Mouse (Mus musculus): Measurements from ENCODE around the gene Actr6. TPM values are rescaled to one million over a fixed set of nuclear protein-coding genes. Genes with fewer than 3 reads are reported as not detected.
"Not testable (repeated sequence)": the region's sequence is repeated elsewhere in the genome, so short reads cannot be mapped to it uniquely, and the experiment has no call there.

The Actr6 gene
- polyA plus RNA-seq, 1 experiment from 2014 or later: 58.4 TPM

DNA sequence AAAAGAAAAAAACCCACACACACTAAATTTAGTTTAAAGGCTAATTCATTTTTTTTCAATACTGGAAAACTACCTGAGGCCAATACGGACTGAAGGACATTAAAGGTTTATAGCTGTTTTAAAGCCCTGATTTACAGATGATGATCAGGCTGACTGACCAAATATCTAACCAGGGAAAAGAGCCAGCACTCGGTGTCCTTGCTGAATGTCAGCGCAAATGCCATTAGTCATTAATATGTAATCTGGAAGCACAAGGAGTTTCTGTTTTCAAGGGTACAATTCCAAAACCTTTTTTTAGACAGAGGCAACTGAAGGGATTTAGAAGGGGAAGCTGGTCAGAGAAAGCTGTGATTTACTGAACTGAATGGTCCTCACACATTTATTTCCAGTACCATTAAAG is 11.3 kb downstream of the Actr6 start:
- no peaks in the 10 kb centered on the region for H3K4me1 ChIP-seq (replicated peaks; ENCODE audit: control insufficient read depth, insufficient read depth, low read length)
- no peak for DNase-seq (ENCODE audit: low spot score)
- no peak overlapping the region for H3K27ac ChIP-seq
- H3K4me3 ChIP-seq (replicated peaks; ENCODE audit: low read length): no peak overlapping the region
- no peak overlapping the region for H3K4me2 ChIP-seq (replicated peaks)
- H3K36me3 ChIP-seq (replicated peaks; ENCODE audit: control insufficient read depth, insufficient read depth): peaks cover 46% of the 10 kb centered on the region
- no peak for ATAC-seq (ENCODE audit: low FRiP score)
- WGBS: 97% methylated on average over 3 of the region's 3 CpGs
- H3K9me3 ChIP-seq (ENCODE audit: control insufficient read depth, low read length): no peaks in the 10 kb centered on the region
- H3K27me3 ChIP-seq (ENCODE audit: control insufficient read depth, insufficient read depth, low read length): no peaks in the 10 kb centered on the region
- H3K9ac ChIP-seq: no peak overlapping the region

GRCm38 (mm10) chr10:89720252-89720651 is 11.8 kb downstream of the Actr6 start:
- Histone ChIP-seq H3K4me1 (replicated peaks; ENCODE audit: control insufficient read depth, insufficient read depth, low read length) (no peaks in the 10 kb centered on the region), H3K9me3 (ENCODE audit: control insufficient read depth, low read length) (no peaks in the 10 kb centered on the region), H3K27ac (no peak overlapping the region), H3K9ac (no peak overlapping the region), H3K4me2 (replicated peaks) (no peak overlapping the region), H3K36me3 (replicated peaks; ENCODE audit: control insufficient read depth, insufficient read depth) (peaks cover 46% of the 10 kb centered on the region), H3K27me3 (ENCODE audit: control insufficient read depth, insufficient read depth, low read length) (no peaks in the 10 kb centered on the region), H3K4me3 (replicated peaks; ENCODE audit: low read length) (no peak overlapping the region)
- ATAC-seq (ENCODE audit: low FRiP score): no peak
- DNase-seq (ENCODE audit: low spot score): no peak

- WGBS: 91% methylated on average over 10 of the region's 10 CpGs
- no peaks in the 10 kb centered on the region for H3K9me3 ChIP-seq (ENCODE audit: control insufficient read depth, low read length)
- no peak overlapping the region for H3K4me2 ChIP-seq (replicated peaks)
- H3K4me1 ChIP-seq (replicated peaks; ENCODE audit: control insufficient read depth, insufficient read depth, low read length): no peaks in the 10 kb centered on the region
- H3K4me3 ChIP-seq (replicated peaks; ENCODE audit: low read length): no peak overlapping the region
- H3K9ac ChIP-seq: no peak overlapping the region
- no peak overlapping the region for H3K27ac ChIP-seq
- no peak for DNase-seq (ENCODE audit: low spot score)
- no peak for ATAC-seq (ENCODE audit: low FRiP score)
- no peaks in the 10 kb centered on the region for H3K27me3 ChIP-seq (ENCODE audit: control insufficient read depth, insufficient read depth, low read length)
- peaks cover 58% of the 10 kb centered on the region for H3K36me3 ChIP-seq (replicated peaks; ENCODE audit: control insufficient read depth, insufficient read depth)
These were observed 17.2 kb downstream of the Actr6 start for GRCm38 (mm10) chr10:89714910-89715309.

- no peaks in the 10 kb centered on the region for H3K27me3 ChIP-seq (ENCODE audit: control insufficient read depth, insufficient read depth, low read length)
- 30% methylated on average over 10 of the region's 10 CpGs for WGBS
- no peak for ATAC-seq (ENCODE audit: low FRiP score)
- peaks cover 23% of the 10 kb centered on the region for H3K36me3 ChIP-seq (replicated peaks; ENCODE audit: control insufficient read depth, insufficient read depth)
- no peaks in the 10 kb centered on the region for H3K9me3 ChIP-seq (ENCODE audit: control insufficient read depth, low read length)
- H3K4me2 ChIP-seq (replicated peaks): no peak overlapping the region
- no peaks in the 10 kb centered on the region for H3K4me1 ChIP-seq (replicated peaks; ENCODE audit: control insufficient read depth, insufficient read depth, low read length)
- H3K9ac ChIP-seq: no peak overlapping the region
- DNase-seq (ENCODE audit: low spot score): no peak
- H3K27ac ChIP-seq: no peak overlapping the region
- H3K4me3 ChIP-seq (replicated peaks; ENCODE audit: low read length): no peak overlapping the region
These were observed 23.4 kb downstream of the Actr6 start for GRCm38 (mm10) chr10:89708720-89709119.

DNA sequence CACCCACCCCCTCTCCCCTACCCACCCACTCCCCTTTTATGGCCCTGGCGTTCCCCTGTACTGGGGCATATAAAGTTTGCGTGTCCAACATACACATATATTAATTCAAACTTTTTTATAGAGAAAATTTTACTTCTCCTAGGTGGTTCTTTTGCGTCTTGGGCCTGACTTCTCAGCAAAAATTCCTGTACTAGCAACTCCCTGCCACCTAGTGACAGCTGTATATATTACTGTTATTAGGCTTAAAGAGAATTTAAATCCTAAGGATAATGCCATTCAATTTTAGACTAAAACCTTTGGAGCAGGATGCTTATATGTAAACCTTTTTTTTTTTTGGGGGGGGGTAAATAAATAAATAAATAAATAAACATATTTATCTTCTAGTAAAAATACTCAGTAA is 24.7 kb downstream of the Actr6 start:
- H3K36me3 ChIP-seq (replicated peaks; ENCODE audit: control insufficient read depth, insufficient read depth): peaks cover 10% of the 10 kb centered on the region
- H3K27me3 ChIP-seq (ENCODE audit: control insufficient read depth, insufficient read depth, low read length): no peaks in the 10 kb centered on the region
- no peak overlapping the region for H3K27ac ChIP-seq
- 84% methylated on average over 3 of the region's 3 CpGs for WGBS
- ATAC-seq (ENCODE audit: low FRiP score) (no peak), DNase-seq (ENCODE audit: low spot score) (no peak)
- no peak overlapping the region for H3K4me2 ChIP-seq (replicated peaks)
- no peak overlapping the region for H3K9ac ChIP-seq
- no peaks in the 10 kb centered on the region for H3K9me3 ChIP-seq (ENCODE audit: control insufficient read depth, low read length)
- no peak overlapping the region for H3K4me3 ChIP-seq (replicated peaks; ENCODE audit: low read length)
- H3K4me1 ChIP-seq (replicated peaks; ENCODE audit: control insufficient read depth, insufficient read depth, low read length): no peaks in the 10 kb centered on the region

- Histone ChIP-seq H3K9me3 (ENCODE audit: control insufficient read depth, low read length) (no peaks in the 10 kb centered on the region), H3K27ac (no peak overlapping the region), H3K9ac (no peak overlapping the region), H3K36me3 (replicated peaks; ENCODE audit: control insufficient read depth, insufficient read depth) (no peaks in the 10 kb centered on the region), H3K4me2 (replicated peaks) (no peak overlapping the region), H3K4me3 (replicated peaks; ENCODE audit: low read length) (no peak overlapping the region), H3K4me1 (replicated peaks; ENCODE audit: control insufficient read depth, insufficient read depth, low read length) (no peaks in the 10 kb centered on the region), H3K27me3 (ENCODE audit: control insufficient read depth, insufficient read depth, low read length) (no peaks in the 10 kb centered on the region)
- ATAC-seq (ENCODE audit: low FRiP score): no peak
- WGBS: 55% methylated on average over 5 of the region's 5 CpGs
- DNase-seq (ENCODE audit: low spot score): no peak
These were observed 29.1 kb downstream of the Actr6 start for GRCm38 (mm10) chr10:89703042-89703441.

GRCm38 (mm10) chr10:89697956-89698355 is 34.1 kb downstream of the Actr6 start:
- Histone ChIP-seq H3K4me3 (replicated peaks; ENCODE audit: low read length) (no peak overlapping the region), H3K9ac (no peak overlapping the region), H3K4me2 (replicated peaks) (no peak overlapping the region), H3K4me1 (replicated peaks; ENCODE audit: control insufficient read depth, insufficient read depth, low read length) (no peaks in the 10 kb centered on the region), H3K36me3 (replicated peaks; ENCODE audit: control insufficient read depth, insufficient read depth) (no peaks in the 10 kb centered on the region), H3K27me3 (ENCODE audit: control insufficient read depth, insufficient read depth, low read length) (no peaks in the 10 kb centered on the region), H3K9me3 (ENCODE audit: control insufficient read depth, low read length) (no peaks in the 10 kb centered on the region), H3K27ac (no peak overlapping the region)
- DNase-seq (ENCODE audit: low spot score) (no peak), ATAC-seq (ENCODE audit: low FRiP score) (no peak)
- WGBS: 95% methylated on average over 3 of the region's 3 CpGs

- H3K4me3 ChIP-seq (replicated peaks; ENCODE audit: low read length): not testable (repeated sequence)
These were observed 35.8 kb downstream of the Actr6 start for GRCm38 (mm10) chr10:89696270-89696669.

GRCm38 (mm10) chr10:89695194-89695911 is 36.7 kb downstream of the Actr6 start:
- 85% methylated on average over 20 of the region's 20 CpGs for WGBS

More at GRCm38 (mm10) chr10:89696270-89696669, 35.8 kb downstream of the Actr6 start:
- H3K27me3 ChIP-seq (ENCODE audit: control insufficient read depth, insufficient read depth, low read length); H3K9me3 ChIP-seq (ENCODE audit: control insufficient read depth, low read length); DNase-seq (ENCODE audit: low spot score); H3K27ac ChIP-seq; H3K36me3 ChIP-seq (replicated peaks; ENCODE audit: control insufficient read depth, insufficient read depth); H3K4me1 ChIP-seq (replicated peaks; ENCODE audit: control insufficient read depth, insufficient read depth, low read length); ATAC-seq (ENCODE audit: low FRiP score); H3K9ac ChIP-seq; H3K4me2 ChIP-seq (replicated peaks): not testable (repeated sequence)
- WGBS: 73% methylated on average over 2 of the region's 2 CpGs

GRCm38 (mm10) chr10:89690021-89690420 is 42.1 kb downstream of the Actr6 start:
- peaks cover 8% of the 10 kb centered on the region for H3K4me1 ChIP-seq (replicated peaks; ENCODE audit: control insufficient read depth, insufficient read depth, low read length)
- WGBS: 74% methylated on average over 8 of the region's 8 CpGs
- H3K36me3 ChIP-seq (replicated peaks; ENCODE audit: control insufficient read depth, insufficient read depth): no peaks in the 10 kb centered on the region; the same call in 1 of the 2 replicates
- no peak overlapping the region for H3K9ac ChIP-seq
- H3K27me3 ChIP-seq (ENCODE audit: control insufficient read depth, insufficient read depth, low read length): no peaks in the 10 kb centered on the region
- no peak overlapping the region for H3K27ac ChIP-seq
- ATAC-seq (ENCODE audit: low FRiP score) (no peak), DNase-seq (ENCODE audit: low spot score) (no peak)
- no peak overlapping the region for H3K4me2 ChIP-seq (replicated peaks)
- no peaks in the 10 kb centered on the region for H3K9me3 ChIP-seq (ENCODE audit: control insufficient read depth, low read length)
- no peak overlapping the region for H3K4me3 ChIP-seq (replicated peaks; ENCODE audit: low read length)

More at GRCm38 (mm10) chr10:89695194-89695911, 36.7 kb downstream of the Actr6 start:
- H3K27me3 ChIP-seq (ENCODE audit: control insufficient read depth, insufficient read depth, low read length): no peaks in the 10 kb centered on the region
- H3K36me3 ChIP-seq (replicated peaks; ENCODE audit: control insufficient read depth, insufficient read depth): no peaks in the 10 kb centered on the region; the same call in 1 of the 2 replicates
- H3K4me2 ChIP-seq (replicated peaks): no peak overlapping the region
- H3K27ac ChIP-seq: no peak overlapping the region
- no peaks in the 10 kb centered on the region for H3K9me3 ChIP-seq (ENCODE audit: control insufficient read depth, low read length)
- H3K9ac ChIP-seq: no peak overlapping the region
- H3K4me3 ChIP-seq (replicated peaks; ENCODE audit: low read length): no peak overlapping the region
- no peaks in the 10 kb centered on the region for H3K4me1 ChIP-seq (replicated peaks; ENCODE audit: control insufficient read depth, insufficient read depth, low read length)
- ATAC-seq (ENCODE audit: low FRiP score) (no peak), DNase-seq (ENCODE audit: low spot score) (no peak)

Data from hindbrain, embryonic 14.5 days (tissue).